Mouse (Mus musculus): Measurements from ENCODE around the gene Palld. TPM values are rescaled to one million over a fixed set of nuclear protein-coding genes. Genes with fewer than 3 reads are reported as not detected.

Palld gene
- total RNA-seq (2015) (0.17 TPM in 1 of 2 replicates, not detected in the other), total RNA-seq (2017) (0.12 and 0.20 TPM in 2 replicates)

DNA sequence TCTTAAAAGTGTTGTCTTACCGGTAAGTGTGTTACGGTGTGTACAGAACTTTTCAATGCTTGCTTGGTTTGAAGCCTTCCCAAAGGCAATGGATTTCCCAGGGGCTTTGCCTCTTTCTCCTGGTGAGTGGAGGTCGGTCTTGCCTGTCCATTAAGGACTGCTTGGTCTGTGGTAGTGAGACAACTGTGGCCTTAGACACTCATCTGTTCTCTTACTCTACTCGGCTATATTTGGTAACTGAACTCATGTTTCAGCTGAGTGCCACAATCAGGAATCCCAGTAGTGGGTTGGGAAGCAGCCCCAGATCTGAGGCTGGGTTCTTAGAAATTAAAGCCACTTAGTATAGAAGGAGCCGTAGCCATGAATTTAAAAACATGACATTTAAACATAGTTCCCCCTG lies at the start of gene Palld:
Gene Palld (minus strand): TSS at position 170 of the 400 bp plus-strand sequence.
- ATAC-seq (replicated peaks; ENCODE audit: poor library complexity), result no peak

DNA sequence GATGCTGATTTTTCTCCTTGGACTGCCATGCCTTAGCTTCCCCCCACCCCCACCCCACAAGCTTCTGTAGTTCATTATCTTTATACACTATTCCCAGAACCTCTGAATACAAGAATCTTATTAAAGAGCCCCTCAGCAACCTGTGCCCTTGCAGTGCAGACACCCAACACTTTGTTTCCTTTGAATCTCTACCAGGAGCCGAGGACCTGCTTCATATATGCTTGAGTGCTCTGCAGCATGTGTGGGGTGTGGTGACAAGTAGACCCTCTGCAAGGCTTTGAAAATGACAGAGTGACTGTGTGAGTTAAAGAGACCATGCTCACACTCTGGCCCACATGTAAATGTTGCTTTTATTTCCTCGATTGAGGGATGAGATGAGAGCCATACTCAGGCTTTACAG lies 35.1 kb upstream of the Palld start:
- ATAC-seq (replicated peaks; ENCODE audit: poor library complexity), result no peak

DNA sequence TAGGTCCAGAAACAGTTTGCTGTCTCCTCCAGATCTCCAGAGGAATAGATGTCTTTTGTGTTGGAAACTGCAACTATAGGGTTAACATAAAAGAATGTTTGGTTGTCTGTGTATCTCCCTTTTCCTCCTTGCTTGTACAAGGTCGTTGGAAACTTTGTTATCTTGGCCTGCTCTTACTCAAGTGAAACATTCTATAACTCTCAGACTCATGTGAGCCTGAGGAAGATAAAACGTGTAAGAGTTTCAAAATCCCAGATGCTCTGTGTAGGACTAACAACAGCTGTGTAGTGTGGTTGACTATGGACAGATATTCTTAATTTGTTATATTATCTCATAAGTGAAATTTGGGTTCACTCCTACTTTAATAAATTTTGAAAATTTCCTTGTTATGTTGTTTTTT lies 30.8 kb upstream of the Palld start:
- ATAC-seq (replicated peaks; ENCODE audit: poor library complexity), result peak; percentile 54

DNA sequence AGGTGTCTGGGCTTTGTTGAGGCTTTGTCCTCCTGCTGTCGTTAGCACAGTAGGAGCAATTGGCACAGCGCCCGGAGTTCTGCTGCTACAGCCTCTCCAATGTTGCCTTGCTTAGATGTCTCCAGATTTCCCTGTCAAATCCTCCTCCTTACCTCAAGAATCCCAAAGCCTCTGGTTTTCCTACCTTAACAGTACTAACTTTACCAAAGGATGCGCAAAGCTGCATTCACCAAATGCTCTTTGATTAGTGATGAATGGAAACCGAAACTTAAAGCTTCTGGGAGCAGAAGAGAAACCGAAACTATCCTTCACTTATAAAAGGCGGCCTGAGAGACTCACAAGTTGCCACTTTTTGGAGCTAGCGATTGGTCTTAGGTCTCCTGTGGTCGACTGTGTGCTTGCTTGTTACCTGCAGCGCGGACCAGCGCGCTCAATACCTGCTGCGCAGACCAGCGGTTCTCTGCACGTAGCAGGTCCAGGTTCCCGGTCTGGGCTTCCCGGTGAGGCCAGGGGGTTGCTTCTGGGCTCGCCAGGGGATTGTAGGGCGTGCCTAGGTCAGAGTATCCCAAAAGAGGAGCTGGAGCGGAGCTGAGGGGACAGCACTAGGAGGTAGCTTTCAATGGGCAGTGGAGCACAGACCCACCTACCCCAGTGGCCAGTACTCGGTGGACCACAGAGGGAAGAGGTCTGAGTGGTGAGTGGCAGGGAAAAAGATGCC lies 25.4 kb upstream of the Palld start, which contains the start of gene Ddx60:
Gene Ddx60 (plus strand): TSS at position 311 of the 718 bp plus-strand sequence.
- peak; percentile 79 for ATAC-seq (replicated peaks; ENCODE audit: poor library complexity)

DNA sequence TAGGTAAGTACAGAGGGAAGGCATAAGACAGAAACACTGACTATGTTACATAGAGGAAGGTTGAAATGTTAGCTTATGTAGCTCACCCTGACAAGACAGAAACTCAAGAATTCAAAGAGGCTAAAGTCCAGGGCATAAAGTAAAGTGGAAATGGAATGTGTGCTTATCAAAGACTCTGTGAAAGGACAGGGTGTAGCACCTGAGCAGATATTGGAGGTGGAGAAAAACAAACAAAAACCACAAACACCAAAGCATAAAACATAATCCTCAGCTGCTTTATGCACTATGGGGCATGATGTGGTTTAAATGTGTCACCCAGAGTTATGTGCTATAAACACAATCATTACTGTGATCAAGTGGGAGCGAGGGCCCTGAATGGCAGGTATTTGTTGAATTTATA lies 22.0 kb upstream of the Palld start:
- ATAC-seq (replicated peaks; ENCODE audit: poor library complexity), result no peak

DNA sequence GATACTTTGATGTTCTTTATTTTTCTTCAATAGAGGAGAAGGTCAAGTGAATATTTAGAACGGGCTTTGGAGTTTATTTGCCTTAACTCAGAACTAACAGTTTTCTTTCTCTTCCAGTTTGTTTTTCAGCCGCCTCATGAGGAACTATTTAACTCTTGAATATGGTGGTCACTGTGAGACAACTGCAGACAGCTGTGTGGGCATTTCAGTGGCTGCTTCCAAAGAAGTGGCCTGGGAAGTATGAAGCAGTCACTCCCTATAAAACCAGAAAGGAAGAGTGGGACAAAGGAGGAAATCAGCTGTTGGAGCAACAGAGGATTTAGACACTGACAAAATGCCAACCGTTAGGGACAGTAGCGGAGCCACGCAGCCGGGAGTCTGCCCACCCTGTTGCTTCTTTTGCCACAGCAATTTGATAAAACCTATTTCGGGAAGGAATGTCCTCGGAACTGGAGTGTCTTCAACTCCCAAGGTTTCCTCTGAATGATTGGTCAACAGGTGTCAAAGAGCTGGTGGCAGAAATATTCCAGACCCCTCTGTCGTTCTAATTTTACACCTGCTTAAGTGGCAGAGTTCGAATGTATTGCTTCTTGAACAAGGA lies 19.1 kb upstream of the Palld start:
- no peak for ATAC-seq (replicated peaks; ENCODE audit: poor library complexity)

DNA sequence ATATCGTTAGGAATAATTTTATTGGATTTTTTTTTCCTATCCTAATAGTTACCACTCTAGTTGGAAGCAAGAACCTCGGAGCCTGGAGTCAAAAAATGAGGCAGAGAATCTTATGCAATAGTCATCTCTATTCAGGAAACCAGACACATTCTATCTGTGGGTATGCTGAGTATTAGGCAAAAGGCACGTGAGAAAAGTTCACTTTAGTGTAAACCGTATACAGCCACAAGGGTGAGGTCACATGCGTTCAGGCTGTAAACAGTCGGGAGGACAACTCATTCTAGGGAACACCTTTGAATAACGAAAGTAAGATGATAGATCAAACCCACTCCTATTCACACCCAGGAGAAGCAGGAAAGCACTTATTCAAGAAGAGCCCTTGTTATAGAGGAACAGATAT lies 17.9 kb upstream of the Palld start:
- peak; percentile 95 for ATAC-seq (replicated peaks; ENCODE audit: poor library complexity)

DNA sequence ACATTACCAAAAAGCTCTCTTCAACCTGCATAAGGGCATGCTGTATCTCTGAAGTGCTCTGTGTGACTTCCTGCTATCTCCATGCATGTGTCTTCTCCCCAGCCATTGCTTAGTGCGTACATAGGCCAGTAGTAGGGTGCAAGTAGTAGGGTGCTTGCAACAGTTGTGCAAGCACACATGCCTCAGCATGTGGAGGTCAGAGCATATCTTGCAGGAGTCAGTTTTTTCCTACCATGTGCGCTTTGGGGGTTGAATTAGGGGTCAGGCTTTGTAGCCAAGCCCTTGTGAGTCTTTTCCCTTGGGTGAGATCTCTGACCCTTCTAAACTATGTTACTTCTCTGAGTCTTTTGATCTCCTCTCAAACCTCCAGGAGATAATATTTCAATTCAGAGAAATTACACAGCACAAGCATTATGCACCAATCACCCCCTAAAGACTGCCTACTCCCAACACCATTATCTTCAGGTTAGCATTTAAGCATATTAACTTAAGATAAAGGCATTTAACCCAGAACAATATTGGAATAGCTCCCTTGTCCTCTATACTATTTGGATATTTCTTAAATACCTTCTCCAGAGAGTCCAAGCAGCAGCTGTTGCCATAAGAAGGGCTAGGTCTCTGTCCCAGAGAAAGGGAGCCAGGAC lies 16.8 kb upstream of the Palld start:
- ATAC-seq (replicated peaks; ENCODE audit: poor library complexity), result no peak

DNA sequence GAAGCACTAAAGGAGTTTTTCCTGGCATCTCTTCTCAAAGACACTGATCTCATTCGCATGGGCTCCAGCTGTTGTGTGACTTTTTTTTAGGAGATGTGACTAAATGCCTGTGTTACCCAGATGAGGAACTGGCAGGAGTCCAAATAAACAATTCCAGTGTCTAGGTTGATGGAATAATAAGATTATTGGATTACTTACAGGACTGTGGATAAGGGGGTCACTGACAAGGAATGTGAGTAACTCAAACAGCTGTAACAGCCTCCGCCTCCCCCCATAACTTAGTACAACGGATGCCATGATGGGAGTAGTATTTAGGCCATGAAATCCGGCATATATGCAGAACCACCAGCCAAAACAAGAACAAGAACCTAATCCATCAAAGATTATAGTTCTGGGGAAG lies 14.8 kb upstream of the Palld start:
- ATAC-seq (replicated peaks; ENCODE audit: poor library complexity), result no peak

DNA sequence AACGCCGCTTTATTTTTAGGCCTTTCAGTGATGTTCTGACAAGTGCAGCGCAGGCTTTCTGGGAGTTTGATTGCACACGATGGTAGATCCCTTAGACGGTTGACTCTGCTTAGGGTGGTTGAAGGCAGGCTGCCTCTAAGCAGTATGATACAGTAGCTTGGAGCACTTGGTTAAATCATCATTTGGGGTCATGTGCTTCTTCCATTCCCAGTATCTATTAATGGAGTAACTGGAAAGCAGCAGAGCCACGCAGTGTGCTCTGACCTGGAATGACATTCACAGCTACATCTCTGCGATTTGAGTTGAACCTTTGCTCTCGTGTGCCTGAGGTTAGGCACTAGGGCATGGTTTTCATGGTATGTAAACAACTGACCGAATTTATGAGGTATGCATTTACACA lies 11.5 kb upstream of the Palld start:
- no peak for ATAC-seq (replicated peaks; ENCODE audit: poor library complexity)

DNA sequence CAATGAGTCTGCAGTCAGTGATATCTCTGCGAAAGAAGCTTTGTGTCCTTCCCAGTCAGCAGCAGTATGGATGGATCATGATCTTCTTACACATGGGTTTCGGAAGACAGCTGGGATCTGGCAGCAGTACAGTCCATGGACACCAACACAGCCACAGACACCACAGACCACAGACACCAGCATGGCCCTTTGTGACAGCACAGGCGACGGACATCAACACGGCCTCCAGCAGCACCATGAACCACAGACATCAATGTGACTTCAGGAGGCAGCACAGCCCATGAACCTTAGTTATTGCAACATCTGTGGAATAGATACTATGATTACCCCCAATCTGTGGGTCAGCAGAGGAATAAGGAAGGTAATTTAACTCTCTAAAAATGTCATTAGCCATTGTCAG lies 10.3 kb upstream of the Palld start:
- peak; percentile 35 for ATAC-seq (replicated peaks; ENCODE audit: poor library complexity)

DNA sequence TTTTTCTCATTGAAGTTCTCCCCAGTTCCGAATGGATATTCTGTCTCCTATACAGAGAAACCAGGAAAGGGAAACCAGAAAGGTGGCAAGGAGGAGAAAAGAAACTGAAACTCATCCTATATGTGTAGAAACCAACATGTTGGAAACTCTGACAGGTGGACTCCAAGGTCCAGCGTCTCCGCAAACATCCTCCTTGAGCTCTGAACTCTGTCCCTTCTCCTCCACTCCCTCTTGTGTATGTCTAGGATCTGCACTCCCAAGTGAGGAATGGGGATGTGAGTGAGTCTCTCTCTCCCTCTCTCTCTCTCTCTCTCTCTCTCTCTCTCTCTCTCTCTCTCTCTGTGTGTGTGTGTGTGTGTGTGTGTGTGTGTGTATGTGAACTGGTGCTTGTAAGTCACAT lies 6.8 kb upstream of the Palld start:
- ATAC-seq (replicated peaks; ENCODE audit: poor library complexity), result no peak

DNA sequence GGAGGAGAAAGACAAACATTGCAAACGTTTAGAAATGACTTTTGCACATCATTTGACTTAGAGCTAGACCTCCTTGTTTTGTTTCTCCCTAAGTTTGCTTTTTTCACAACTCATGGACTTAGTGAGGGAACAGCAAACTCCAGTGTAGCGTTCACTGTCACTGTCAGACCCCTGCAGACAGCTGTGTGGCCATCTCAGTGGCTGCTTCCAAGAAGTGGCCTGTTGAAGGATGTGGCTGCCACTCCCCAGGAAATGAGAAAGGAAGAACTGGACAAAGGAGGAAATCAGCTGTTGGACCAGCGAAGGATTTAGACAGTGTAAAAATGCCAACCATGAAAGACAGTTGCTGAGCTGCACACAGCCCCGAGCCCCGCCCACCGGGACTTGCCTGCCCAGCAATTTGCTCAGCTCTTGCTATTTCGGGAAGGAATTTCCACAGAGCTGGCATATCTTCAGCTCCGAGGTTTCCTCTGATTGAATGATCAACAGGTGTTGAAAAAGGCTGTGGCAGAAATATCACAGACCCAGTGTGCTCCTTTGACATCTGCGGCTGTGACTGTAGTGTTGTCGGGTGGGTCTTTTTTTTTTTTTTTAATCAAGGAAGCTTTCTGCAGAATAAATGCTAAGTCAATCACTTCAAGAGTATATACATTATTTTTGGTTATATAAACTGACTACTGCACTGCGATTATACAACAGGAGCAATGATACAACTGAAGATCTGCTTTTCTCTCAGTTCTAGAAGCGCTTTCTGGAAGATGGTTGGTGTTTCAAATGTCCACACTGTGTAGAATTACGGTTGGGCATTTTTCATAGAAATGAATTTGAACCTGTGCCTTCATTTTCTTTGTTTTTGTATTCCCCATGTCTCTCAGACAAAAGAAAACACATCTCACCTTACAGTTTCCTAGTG lies 6.1 kb upstream of the Palld start:
- peak; percentile 62 for ATAC-seq (replicated peaks; ENCODE audit: poor library complexity)

DNA sequence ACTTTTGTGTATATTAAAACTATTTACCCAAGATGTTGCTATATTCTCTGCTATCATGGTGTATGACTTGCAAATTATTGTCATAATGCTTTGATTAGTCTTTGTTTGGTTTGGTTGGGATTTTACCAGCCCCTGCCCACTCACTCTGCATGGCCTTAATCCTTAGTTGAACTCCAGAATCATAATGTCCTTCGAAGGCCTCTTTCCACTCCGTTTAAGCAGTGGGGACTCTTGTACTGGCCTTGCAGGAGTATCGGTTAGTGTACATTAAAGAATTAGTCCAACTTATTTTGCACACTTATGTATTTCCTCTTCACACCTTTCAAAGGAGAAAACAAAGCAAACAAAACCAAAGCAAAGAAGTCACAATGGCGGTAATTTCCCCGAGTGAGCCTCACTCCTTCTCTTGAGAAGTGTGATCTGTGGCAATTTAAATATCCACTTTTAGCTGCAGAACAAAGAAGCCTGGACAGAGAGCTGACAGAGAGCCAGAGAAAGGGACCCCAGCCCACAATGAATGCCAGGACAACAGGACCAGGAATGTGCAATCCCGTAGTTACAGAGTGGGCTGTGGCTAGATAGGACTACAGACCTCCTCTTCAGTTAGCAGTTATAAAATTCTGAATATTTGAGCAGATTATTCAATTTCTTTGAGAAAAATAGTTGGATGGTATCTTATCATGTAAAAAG lies 1.3 kb downstream of the Palld start:
- no peak for ATAC-seq (replicated peaks; ENCODE audit: poor library complexity)

DNA sequence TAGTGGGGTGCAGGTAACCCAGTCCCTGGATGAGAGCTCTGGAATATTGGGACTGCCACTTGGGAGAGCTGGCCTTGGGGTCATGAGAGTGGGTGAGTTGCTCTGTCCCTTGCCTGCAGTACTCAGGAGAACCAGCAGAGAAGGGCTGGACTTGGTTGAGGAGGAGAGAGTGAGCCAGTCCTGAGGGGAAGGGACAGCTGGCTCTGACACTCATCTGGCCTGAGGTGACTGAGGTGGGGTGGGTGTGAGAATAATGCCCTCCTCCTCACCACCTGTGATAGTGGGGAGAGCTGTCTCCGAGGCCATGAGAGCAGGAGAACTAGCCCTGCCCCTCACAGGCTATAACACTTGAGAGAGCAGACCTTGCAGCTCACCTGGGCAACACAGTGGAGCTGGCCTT lies 5.1 kb downstream of the Palld start:
- peak; percentile 54; the same call in 1 of the 2 replicates for ATAC-seq (replicated peaks; ENCODE audit: poor library complexity)

DNA sequence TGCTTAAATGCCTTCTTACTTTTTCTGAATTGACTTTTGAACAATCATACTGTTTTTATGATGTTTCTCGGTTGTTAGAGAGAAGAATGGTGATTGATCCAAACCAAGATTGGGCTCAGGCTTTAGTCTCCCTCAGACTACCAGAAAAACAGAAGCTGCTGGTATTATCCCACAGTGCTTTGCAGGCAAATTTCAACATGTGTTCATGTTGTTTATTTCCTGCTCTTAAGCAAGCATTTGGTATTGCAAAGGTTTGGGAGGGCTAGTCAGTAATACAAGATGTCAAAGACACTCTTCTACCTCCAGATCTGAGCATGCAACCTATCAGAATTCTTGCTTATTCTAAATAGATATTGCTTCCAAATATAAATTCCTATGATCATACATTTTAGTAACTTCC lies 5.7 kb downstream of the Palld start:
- ATAC-seq (replicated peaks; ENCODE audit: poor library complexity), result peak; percentile 85

DNA sequence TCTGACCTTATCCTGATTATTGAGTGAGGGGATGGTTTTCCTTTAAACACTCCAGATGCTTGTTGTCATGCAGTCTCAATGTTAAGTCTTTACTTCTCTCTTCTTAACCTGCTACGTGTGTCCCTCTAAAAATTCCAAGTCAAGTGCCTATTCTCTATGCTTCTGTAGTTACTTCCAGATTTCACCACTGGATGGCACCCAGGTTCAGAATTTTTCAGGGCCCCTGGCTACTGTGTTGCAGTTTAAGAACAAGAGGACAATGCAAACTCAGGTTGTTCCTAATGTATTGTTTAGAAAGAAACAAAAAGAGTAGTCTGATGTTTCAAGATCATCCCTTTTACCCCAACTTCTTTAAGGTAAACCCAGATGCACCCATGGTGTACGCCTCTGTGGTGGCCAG lies 8.4 kb downstream of the Palld start:
- ATAC-seq (replicated peaks; ENCODE audit: poor library complexity), result peak; percentile 90

DNA sequence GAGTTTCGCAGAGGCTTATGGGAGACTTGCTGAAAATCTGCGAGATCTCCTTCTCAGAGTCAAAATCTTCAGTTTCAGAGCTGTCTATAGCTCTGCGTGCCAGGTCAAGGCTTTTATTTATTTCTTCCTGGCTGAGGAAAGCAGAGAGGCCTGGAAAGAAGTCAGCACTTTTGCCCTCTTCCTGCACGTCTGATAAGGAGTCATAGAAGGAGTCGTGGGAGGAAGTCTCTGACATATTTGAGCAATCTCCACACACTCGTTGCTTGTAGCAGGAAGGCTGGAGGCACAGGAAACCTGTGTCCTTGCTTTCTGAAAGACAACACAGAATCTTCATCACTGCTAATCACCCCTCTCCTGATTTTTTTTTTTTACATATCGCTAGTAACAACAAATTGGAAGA lies 24.9 kb downstream of the Palld start:
- peak; percentile 49; the same call in 1 of the 2 replicates for ATAC-seq (replicated peaks; ENCODE audit: poor library complexity)

DNA sequence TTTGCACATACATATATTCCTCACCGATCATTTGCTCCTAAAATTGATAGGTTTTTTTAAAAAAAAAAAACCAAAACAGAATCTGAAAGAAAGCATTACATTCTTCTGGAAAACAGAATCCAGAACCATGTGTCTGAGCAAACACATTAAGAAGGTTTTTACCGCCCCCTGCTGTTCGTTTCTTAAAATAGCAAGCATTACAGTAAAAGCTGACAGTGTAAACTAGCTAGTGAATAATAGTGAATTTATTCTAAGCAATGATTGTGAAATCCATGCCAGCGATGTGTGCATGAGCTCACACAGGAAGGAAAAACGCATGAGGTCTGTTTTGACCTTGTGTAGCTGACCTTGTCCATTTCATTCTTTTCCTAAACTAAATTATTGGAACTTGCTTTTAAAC lies 27.2 kb downstream of the Palld start:
- peak; percentile 85 for ATAC-seq (replicated peaks; ENCODE audit: poor library complexity)

DNA sequence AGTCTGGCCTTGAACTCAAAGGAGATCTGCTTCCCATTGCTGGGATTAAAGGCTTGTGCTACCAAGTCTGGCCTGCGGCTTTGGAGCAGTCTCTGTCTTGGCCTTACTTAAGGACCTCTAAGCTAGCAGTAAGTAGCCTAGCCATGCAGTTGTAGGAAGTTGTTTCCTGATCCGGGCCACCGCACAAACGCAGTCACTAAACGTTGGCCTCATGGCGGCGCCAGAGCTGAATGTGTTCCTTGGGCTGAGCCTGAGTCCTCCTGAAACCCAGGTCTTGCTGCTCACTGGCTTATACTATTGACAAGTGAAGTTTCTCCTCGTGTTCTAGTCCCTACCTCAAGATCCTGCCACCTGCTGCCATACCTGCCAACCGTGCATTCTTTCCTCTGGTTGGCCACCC lies 28.5 kb downstream of the Palld start:
- peak; percentile 40; the same call in 1 of the 2 replicates for ATAC-seq (replicated peaks; ENCODE audit: poor library complexity)
